Mouse (Mus musculus): ENCODE results near the gene Pbld1. TPM values are rescaled to one million over a fixed set of nuclear protein-coding genes. Genes with fewer than 3 reads are reported as not detected.
A peak's percentile ranks its signal among the peaks of the same experiment; 100 is the strongest.

Gene Pbld1
- total and polyA plus RNA-seq, 3 experiments = 0.47 to 0.50 TPM; not detected in 1

- no peaks in the 10 kb centered on the region for H3K4me1 ChIP-seq (ENCODE audit: control insufficient read depth in 1 of 2, insufficient read depth in 2 of 2, low read length in 2 of 2)
- no peaks in the 10 kb centered on the region for H3K36me3 ChIP-seq (ENCODE audit: control insufficient read depth in 1 of 2, insufficient read depth in 2 of 2, low read length in 2 of 2)
- no peaks in the 10 kb centered on the region for H3K79me2 ChIP-seq (ENCODE audit: control insufficient read depth, insufficient read depth, low read length, poor library complexity)
- H3K9me3 ChIP-seq (replicated peaks; ENCODE audit: insufficient read depth, low read length) = no peaks in the 10 kb centered on the region
- H3K9ac ChIP-seq (ENCODE audit: control insufficient read depth, low read depth, low read length, poor library complexity, severe bottlenecking) = no peak overlapping the region
- H3K4me3 ChIP-seq (ENCODE audit: control insufficient read depth in 1 of 2, insufficient read depth in 1 of 2, low read depth in 2 of 2, low read length in 2 of 2) = no peak overlapping the region
- no peaks in the 10 kb centered on the region; a peak in 1 of 4 replicates for H3K27me3 ChIP-seq (ENCODE audit: control insufficient read depth in 1 of 2, insufficient read depth in 2 of 2, low read length in 2 of 2)
- TF ChIP-seq MAX (IDR thresholded peaks at IDR 0.05; ENCODE audit: low read length) (no peak), SMC3 (IDR thresholded peaks at IDR 0.05; ENCODE audit: low read depth, low read length) (peak; percentile 33), MYB (IDR thresholded peaks at IDR 0.05; ENCODE audit: low read depth, low read length) (no peak), RAD21 (IDR thresholded peaks at IDR 0.05; ENCODE audit: low read depth, low read length) (peak; percentile 20), CTCF (IDR thresholded peaks at IDR 0.05 in 2 of 3, conservative IDR thresholded peaks at IDR 0.05 in 1 of 3; ENCODE audit: control insufficient read depth in 1 of 3, insufficient read depth in 1 of 3, low read depth in 2 of 3, low read length in 3 of 3, poor library complexity in 1 of 3, severe bottlenecking in 1 of 3) (peak; percentile 30 to 49 (median 44))
- DNase-seq (ENCODE audit: low read depth, low spot score) = peak; percentile 34
- H3K27ac ChIP-seq (ENCODE audit: control insufficient read depth, low read depth, low read length) = no peak overlapping the region
These were observed 5.4 kb upstream of the Pbld1 start for GRCm38 (mm10) chr10:63054586-63054985.

DNA sequence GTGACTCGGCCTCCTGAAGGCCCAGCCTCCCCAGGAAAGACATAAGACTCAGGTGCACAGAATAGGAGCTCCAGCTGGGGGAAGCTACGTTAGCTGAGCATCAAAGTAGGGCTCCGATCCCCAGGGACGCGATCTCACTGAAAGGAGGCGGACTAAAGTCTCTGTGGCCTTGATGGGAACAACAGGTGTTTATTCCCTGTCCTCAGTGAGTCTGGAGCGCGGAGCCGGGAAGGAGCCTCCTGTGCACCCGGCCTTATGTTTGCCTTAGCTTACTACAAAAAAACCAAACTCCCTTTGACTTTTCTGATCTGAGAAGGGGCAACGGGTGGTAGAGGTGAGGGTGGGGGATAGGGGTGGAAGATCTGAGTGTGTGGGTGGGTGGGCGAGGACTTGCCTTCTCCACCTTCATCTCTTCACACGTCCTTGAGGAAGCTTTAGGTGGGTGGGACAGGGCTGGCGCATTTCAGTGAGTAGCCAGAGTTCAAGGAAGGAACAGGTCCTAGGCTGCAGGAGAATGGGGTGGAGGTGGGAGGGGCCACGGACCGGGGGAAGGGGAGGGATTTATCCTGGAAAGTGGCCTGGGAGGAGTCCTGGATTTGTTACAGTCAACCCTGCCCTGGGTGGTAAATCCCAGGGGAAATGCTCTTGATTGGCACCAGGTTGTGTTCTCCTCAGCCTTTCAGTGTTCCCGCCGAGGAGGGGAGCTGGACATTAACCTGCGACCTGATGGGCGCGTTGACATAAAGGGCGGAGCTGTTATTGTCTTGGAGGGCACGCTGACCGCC is 2.8 kb upstream of the Pbld1 start:
- no peaks in the 10 kb centered on the region for H3K9me3 ChIP-seq (replicated peaks; ENCODE audit: insufficient read depth, low read length)
- no peak for DNase-seq (ENCODE audit: low read depth, low spot score)
- no peak overlapping the region for H3K27ac ChIP-seq (ENCODE audit: control insufficient read depth, low read depth, low read length)
- no peaks in the 10 kb centered on the region; a peak in 1 of 4 replicates for H3K4me1 ChIP-seq (ENCODE audit: control insufficient read depth in 1 of 2, insufficient read depth in 2 of 2, low read length in 2 of 2)
- H3K79me2 ChIP-seq (ENCODE audit: control insufficient read depth, insufficient read depth, low read length, poor library complexity) = no peaks in the 10 kb centered on the region
- TF ChIP-seq MAZ (IDR thresholded peaks at IDR 0.05; ENCODE audit: low read depth, low read length) = no peak
- TF ChIP-seq ZC3H11A (IDR thresholded peaks at IDR 0.05; ENCODE audit: low read depth, low read length) = no peak
- no peak for TF ChIP-seq CTCF (IDR thresholded peaks at IDR 0.05 in 2 of 3, conservative IDR thresholded peaks at IDR 0.05 in 1 of 3; ENCODE audit: control insufficient read depth in 1 of 3, insufficient read depth in 1 of 3, low read depth in 2 of 3, low read length in 3 of 3, poor library complexity in 1 of 3, severe bottlenecking in 1 of 3)
- no peak for TF ChIP-seq JUND (IDR thresholded peaks at IDR 0.05; ENCODE audit: low read depth, low read length)
- no peak for TF ChIP-seq USF1 (IDR thresholded peaks at IDR 0.05; ENCODE audit: low read depth, low read length)
- TF ChIP-seq HCFC1 (IDR thresholded peaks at IDR 0.05; ENCODE audit: low read depth, low read length) = no peak
- no peak for TF ChIP-seq E2F4 (IDR thresholded peaks at IDR 0.05; ENCODE audit: borderline replicate concordance, low read depth, low read length)
- TF ChIP-seq KAT2A (conservative IDR thresholded peaks at IDR 0.05; ENCODE audit: low read depth, low read length) = no peak
- no peak for TF ChIP-seq SMC3 (IDR thresholded peaks at IDR 0.05; ENCODE audit: low read depth, low read length)
- no peak for TF ChIP-seq GATA1 (IDR thresholded peaks at IDR 0.05; ENCODE audit: low read depth, low read length)
- no peak for TF ChIP-seq MAX (IDR thresholded peaks at IDR 0.05; ENCODE audit: low read length)
- no peak for TF ChIP-seq RCOR1 (IDR thresholded peaks at IDR 0.05; ENCODE audit: low read depth, low read length)
- no peak for TF ChIP-seq GABPA (IDR thresholded peaks at IDR 0.05; ENCODE audit: low read depth, low read length)
- no peak for TF ChIP-seq ZKSCAN1 (IDR thresholded peaks at IDR 0.05; ENCODE audit: low read depth, low read length)
- H3K27me3 ChIP-seq (ENCODE audit: control insufficient read depth in 1 of 2, insufficient read depth in 2 of 2, low read length in 2 of 2) = no peaks in the 10 kb centered on the region; a peak in 1 of 4 replicates
- no peak overlapping the region for H3K4me3 ChIP-seq (ENCODE audit: control insufficient read depth in 1 of 2, insufficient read depth in 1 of 2, low read depth in 2 of 2, low read length in 2 of 2)
- H3K36me3 ChIP-seq (ENCODE audit: control insufficient read depth in 1 of 2, insufficient read depth in 2 of 2, low read length in 2 of 2) = no peaks in the 10 kb centered on the region
- no peak overlapping the region for H3K9ac ChIP-seq (ENCODE audit: control insufficient read depth, low read depth, low read length, poor library complexity, severe bottlenecking)
